Mouse (Mus musculus): Measurements from ENCODE around the gene Sptb. TPM values are rescaled to one million over a fixed set of nuclear protein-coding genes. Genes with fewer than 3 reads are reported as not detected.

Sptb gene
- total RNA-seq, 2 experiments from 2014 or later, result 96.7 to 104 TPM

- Histone ChIP-seq H3K27ac (no peak overlapping the region), H3K4me3 (no peak overlapping the region)
- peak in 1 of 2 experiments; percentile 33 for DNase-seq (ENCODE audit: extremely low spot score in 1 of 2, low spot score in 2 of 2)
- TF ChIP-seq CTCF (IDR thresholded peaks at IDR 0.05), result no peak
- intact Hi-C loops (cut with DNase I), result no loop called here
Measured at GRCm38 (mm10) chr12:76670533-76671086, 39.7 kb downstream of the Sptb start.

GRCm38 (mm10) chr12:76669956-76670530 is 40.3 kb downstream of the Sptb start:
- DNase-seq (ENCODE audit: extremely low spot score in 1 of 2, low spot score in 2 of 2), result no peak
- intact Hi-C loops (cut with DNase I), result no loop called here
- no peak overlapping the region for H3K27ac ChIP-seq

GRCm38 (mm10) chr12:76668654-76669419 is 41.5 kb downstream of the Sptb start:
- no peak for DNase-seq (ENCODE audit: extremely low spot score in 1 of 2, low spot score in 2 of 2)
- Histone ChIP-seq H3K27ac (no peak overlapping the region), H3K4me3 (no peak overlapping the region)
- TF ChIP-seq CTCF (IDR thresholded peaks at IDR 0.05), result no peak
- intact Hi-C loops (cut with DNase I), result no loop called here

More at GRCm38 (mm10) chr12:76669956-76670530, 40.3 kb downstream of the Sptb start:
- H3K4me3 ChIP-seq, result no peak overlapping the region
- no peak for TF ChIP-seq CTCF (IDR thresholded peaks at IDR 0.05)

GRCm38 (mm10) chr12:76651788-76652345 is 58.5 kb downstream of the Sptb start:
- DNase-seq (ENCODE audit: extremely low spot score in 1 of 2, low spot score in 2 of 2), result no peak
- intact Hi-C loops (cut with DNase I), result loop anchor here (2.0 kb wide), 1 partner anchor 59 kb away; the partner anchor contains the start of gene Sptb

GRCm38 (mm10) chr12:76649708-76650687 is 60.3 kb downstream of the Sptb start:
- Histone ChIP-seq H3K4me3 (no peak overlapping the region), H3K27ac (no peak overlapping the region)
- DNase-seq (ENCODE audit: extremely low spot score in 1 of 2, low spot score in 2 of 2), result peak; percentile 57 to 61
- intact Hi-C loops (cut with DNase I), result loop anchor here (2.0 to 5.0 kb wide), 2 partner anchors 61 to 152 kb away; partner anchors contain the start of gene Sptb
- peak; percentile 78 for TF ChIP-seq CTCF (IDR thresholded peaks at IDR 0.05)

More at GRCm38 (mm10) chr12:76651788-76652345, 58.5 kb downstream of the Sptb start:
- H3K27ac ChIP-seq, result no peak overlapping the region
- no peak overlapping the region for H3K4me3 ChIP-seq
- TF ChIP-seq CTCF (IDR thresholded peaks at IDR 0.05), result no peak

- H3K27ac ChIP-seq, result no peak overlapping the region
- intact Hi-C loops (cut with DNase I), result loop anchor here (5.0 kb wide), 1 partner anchor 157 kb away; no protein-coding TSS in a partner anchor
- DNase-seq (ENCODE audit: extremely low spot score in 1 of 2, low spot score in 2 of 2), result no peak
- TF ChIP-seq CTCF (IDR thresholded peaks at IDR 0.05), result no peak
- no peak overlapping the region for H3K4me3 ChIP-seq
Measured at GRCm38 (mm10) chr12:76645222-76646110, 64.9 kb downstream of the Sptb start.

GRCm38 (mm10) chr12:76643679-76644078 is 66.7 kb downstream of the Sptb start:
- Histone ChIP-seq H3K4me3 (no peak overlapping the region), H3K27ac (no peak overlapping the region)
- TF ChIP-seq CTCF (IDR thresholded peaks at IDR 0.05), result no peak
- intact Hi-C loops (cut with DNase I), result no loop called here
- DNase-seq (ENCODE audit: extremely low spot score in 1 of 2, low spot score in 2 of 2), result no peak

- intact Hi-C loops (cut with DNase I), result no loop called here
- Histone ChIP-seq H3K27ac (no peak overlapping the region), H3K4me3 (no peak overlapping the region)
- no peak for DNase-seq (ENCODE audit: extremely low spot score in 1 of 2, low spot score in 2 of 2)
- no peak for TF ChIP-seq CTCF (IDR thresholded peaks at IDR 0.05)
Measured at GRCm38 (mm10) chr12:76642616-76643015, 67.7 kb downstream of the Sptb start.

- no peak overlapping the region for H3K27ac ChIP-seq
- TF ChIP-seq CTCF (IDR thresholded peaks at IDR 0.05), result no peak
- no peak overlapping the region for H3K4me3 ChIP-seq
- no peak for DNase-seq (ENCODE audit: extremely low spot score in 1 of 2, low spot score in 2 of 2)
- intact Hi-C loops (cut with DNase I), result no loop called here
Measured at GRCm38 (mm10) chr12:76640620-76641019, 69.7 kb downstream of the Sptb start.
